Mouse (Mus musculus) G1E (cell line): ENCODE measurements around the gene Chaf1a.

Experiments
- CTCF ChIP-seq: IDR thresholded peaks from 2 replicates; pipeline ENCODE4 v1.5.1; 2012; ENCODE audit warnings: low read depth, low read length, inconsistent platforms, mixed read lengths
- GATA1 ChIP-seq: IDR thresholded peaks from 2 replicates; pipeline ENCODE4 v1.6.1; 2012; ENCODE audit warnings: borderline replicate concordance, low read length, inconsistent platforms, mixed read lengths
- POLR2AphosphoS5 ChIP-seq: IDR thresholded peaks from 2 replicates; pipeline ENCODE4 v1.6.1; 2012; ENCODE audit warnings: low read depth, low read length, inconsistent platforms; ENCODE audit not compliant: insufficient replicate concordance
- TAL1 ChIP-seq: conservative IDR thresholded peaks from 2 replicates; pipeline ENCODE4 v1.6.1; 2012; ENCODE audit warnings: low read depth, low read length, inconsistent platforms, mixed read lengths

- TF ChIP-seq CTCF (no peak), GATA1 (no peak), TAL1 (no peak), POLR2AphosphoS5 (no peak)
Observed at GRCm38 (mm10) chr17:56021161-56021910, 18.9 kb upstream of the Chaf1a start.
